Mouse (Mus musculus): ENCODE results near the gene Csf3r.
"Not testable (repeated sequence)": the region's sequence is repeated elsewhere in the genome, so short reads cannot be mapped to it uniquely, and the experiment has no call there.

Csf3r gene

DNA sequence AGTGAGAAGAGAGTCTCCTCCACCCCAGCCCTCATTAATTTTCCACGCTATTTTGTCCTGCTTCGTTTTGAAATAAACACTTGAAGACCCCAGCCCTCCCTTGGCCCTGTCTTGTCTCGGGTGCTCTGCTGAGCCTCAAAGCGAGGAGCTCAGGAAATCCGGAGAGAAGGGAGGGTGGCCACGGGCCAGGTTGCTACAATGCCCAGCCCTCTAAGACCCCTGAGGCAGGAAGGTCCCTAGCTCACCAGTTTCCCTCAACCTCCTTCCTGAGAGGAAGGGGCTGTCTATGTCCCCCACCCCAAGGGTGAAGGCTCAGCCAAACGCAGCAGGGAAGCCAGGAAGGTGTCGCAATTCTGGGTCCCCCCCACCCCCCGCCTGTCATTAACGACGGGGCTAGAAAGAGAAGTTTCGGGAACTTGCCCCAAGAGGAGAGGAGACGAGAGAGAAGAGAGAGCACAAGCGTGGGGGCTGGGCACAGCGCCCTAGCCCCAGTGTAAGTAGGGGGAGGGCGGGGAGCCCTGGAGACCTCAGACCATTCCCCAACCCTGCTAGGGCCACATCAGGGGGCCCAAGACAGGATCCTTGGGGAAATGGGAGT, at the start of gene Csf3r:
Gene Csf3r (plus strand): TSS at position 248 of the 598 bp plus-strand sequence.
- DNase-seq, result no peak

DNA sequence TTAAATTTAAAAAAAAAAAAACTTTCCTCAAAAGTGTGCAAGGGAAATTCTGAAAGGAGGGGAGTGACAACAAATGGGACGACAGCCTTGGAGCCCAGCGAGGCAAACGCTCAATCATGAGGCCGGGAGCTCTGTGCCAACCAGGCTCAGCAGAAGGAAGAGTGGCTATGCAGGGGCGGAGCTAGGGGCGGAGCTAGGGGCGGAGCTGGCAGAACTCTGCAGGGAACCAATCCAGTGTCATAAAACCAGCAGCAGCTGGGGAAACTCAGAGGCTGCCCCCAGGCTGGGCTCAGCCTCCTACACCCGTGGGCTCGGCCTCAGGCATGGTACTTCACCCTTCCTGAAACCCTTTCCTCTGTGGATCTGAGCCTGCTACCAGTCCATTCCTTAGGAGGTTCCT, 46.6 kb upstream of the Csf3r start:
- DNase-seq, result no peak

- DNase-seq, result no peak
These were observed 41.1 kb upstream of the Csf3r start for GRCm38 (mm10) chr4:125983279-125983678.

DNA sequence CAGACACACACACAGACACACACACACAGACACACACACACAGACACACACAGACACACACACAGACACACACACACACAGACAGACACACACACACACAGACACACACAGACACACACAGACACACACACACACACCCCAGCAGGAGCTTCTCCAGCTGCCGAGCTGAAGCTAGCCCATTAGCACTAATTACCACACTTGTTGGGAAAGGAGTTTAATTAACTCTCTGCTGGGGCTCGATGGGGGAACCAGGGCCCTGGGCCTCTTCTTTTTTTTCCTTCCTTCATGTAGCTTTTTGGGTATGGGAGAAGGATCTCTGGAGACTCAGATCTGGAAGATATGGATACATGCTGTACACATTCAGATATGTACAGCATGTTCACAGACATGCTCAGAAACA, 38.6 kb upstream of the Csf3r start:
- not testable (repeated sequence) for DNase-seq

DNA sequence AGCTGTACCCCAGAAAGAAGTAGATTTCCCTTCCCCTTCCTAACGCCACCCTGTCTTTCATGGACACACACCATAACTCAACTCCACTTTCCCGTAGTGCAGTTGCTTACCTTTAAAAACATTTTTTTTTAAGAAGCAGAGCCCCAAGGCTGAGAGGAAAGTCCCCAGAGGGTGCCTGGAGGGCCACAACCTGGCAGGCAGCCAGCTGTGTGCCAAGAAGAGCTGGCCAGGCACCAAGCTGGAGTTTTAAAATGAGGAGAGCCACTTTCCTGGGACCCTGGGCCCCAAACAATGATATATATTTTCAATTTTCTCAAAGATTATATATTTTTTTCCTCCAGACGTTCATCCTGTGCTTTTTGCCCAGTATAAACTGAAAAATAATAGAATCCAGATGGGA, 37.3 kb upstream of the Csf3r start:
- no peak for DNase-seq

GRCm38 (mm10) chr4:125989061-125989460, 35.3 kb upstream of the Csf3r start:
- DNase-seq, result no peak

DNA sequence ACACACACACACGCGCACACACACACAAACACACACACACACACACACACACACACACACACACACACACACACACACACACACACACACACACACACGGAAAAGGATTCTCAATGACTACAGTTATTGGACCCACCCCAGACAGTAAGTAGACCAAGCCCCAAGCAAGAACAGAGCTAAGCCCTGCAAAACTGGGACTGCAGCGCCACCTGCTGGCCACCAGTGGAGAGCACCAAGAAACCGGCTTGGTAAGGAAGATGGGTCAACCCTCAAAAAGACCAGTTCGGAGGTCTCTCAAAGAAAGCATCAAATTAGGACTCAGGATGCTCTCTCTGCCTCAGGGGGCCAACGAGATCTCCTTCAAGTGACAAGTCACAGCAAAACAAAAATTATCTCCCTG, 34.2 kb upstream of the Csf3r start:
- peak; percentile 63 for DNase-seq

DNA sequence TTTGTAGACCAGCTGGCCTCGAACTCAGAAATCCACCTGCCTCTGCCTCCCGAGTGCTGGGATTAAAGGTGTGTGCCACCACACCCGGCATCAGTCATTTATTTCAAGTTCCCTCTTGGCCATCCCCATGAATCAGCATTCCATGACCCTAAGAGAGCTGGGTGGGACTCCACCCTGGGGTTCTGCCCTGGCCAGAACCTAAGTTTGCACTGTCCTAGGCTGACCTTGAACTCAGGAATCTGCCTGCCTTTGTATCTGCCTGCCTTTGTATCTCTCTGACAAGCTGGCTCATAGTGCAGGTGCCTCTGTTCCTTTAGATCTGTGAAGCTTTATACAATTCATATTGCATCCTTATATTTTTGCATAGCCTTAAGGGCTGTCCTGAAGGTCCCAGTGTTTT, 32.1 kb upstream of the Csf3r start:
- DNase-seq, result no peak

- DNase-seq, result no peak
These were observed 31.4 kb upstream of the Csf3r start for GRCm38 (mm10) chr4:125992906-125993305.

GRCm38 (mm10) chr4:125996576-125996975, 27.8 kb upstream of the Csf3r start:
- peak; percentile 14 for DNase-seq

DNA sequence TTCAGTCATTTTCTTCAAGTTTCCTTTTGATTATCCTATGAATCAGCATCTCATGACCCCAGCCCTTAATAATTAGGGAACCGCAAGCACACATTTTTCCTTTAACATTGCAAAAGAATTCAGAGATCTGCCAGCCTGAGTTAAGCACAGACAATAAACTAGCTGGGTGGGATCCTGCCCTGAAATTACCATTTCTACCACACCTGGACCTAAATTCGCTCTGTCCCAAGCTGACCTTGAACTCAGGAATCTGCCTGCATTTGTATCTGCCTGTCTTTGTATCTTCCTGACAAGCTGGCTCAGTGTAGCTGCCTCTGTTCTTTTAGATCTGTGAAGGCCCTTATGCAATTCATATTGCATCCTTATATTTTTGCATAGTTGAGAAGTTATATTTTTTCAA, 26.5 kb upstream of the Csf3r start:
- DNase-seq, result no peak

DNA sequence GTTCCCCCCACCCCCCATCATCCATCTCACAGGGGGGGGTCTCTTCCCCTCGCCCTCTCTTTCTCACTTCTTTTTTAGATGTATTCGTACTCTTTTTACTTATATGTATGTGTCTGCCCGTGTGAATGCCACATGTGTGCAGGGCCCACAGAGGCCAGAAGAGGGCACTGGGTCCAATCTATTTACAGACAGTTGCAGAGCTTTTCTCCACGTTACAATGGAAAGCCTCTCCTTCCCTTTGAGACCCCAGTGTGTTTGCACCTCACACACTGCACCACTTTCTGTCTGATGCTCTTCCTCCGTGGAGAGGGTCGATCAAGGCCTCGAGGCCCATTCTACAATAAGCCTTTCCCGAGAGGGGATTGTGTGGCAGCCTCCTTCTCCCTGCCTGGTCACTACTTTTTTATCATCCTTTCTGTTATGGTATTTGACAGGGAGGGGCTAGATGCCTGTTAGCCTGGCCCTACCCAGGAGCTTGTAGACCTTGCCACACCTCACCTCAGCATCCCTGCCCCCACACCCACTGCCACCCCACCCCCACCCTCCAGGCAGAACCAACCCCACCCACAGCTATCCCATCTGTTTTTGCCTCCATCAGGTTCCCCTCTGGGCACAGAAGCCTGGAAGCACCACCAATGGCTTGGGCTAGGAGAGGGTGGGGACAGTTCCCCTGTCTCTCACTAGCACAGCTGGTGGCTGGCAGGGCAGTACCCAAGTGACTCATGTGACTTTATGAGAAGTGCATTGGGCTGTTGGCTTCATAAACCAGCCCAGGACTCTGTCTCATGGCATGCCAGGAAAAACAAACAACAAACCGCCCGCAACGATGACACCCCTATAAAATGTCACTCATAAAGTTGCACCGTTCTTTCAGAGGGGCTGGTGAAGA, 22.8 kb upstream of the Csf3r start:
- no peak for DNase-seq

GRCm38 (mm10) chr4:126017676-126018332, 6.5 kb upstream of the Csf3r start:
- peak; percentile 36 for DNase-seq

GRCm38 (mm10) chr4:126018966-126019538, 5.3 kb upstream of the Csf3r start:
- no peak for DNase-seq

DNA sequence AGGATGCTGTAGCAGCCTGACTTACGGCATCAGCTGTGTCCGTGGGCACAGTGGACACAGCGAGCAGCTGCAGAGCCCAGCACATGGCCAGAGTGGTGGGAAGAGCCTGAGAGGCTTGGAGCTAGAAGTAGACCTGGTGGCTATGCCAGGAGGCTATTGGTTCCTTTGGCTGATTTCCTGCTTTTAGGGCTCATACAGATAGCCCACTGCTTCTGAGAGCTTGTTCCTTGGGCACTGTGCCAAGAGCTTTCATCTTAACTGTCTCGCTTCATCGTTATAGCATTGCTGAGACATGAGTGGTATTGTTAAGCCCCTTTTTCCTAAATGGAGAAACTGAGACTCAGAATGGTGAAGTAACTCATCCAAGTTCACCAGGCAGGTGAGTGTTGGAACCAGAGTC, 1.5 kb downstream of the Csf3r start:
- DNase-seq, result no peak

DNA sequence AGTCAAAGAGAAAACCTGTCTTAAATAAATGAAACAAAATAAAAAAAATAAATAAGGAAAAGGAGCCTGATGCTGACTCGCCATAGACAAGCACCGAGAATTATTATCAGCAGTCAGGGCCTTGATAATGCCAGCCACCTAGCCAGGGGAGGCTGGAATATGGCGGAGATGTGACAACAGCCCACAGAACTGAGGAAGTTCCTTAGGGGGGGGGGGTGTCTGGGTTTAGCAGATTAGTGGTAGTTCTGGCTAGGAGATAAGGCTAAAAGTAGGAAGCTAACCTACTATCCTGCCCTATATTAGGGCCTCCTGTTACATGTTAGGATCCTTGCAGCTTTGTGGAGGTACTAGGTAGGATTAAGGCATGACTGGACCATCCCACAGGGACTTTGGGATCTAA, 3.6 kb downstream of the Csf3r start:
- no peak for DNase-seq

- no peak for DNase-seq
These were observed 4.7 kb downstream of the Csf3r start for GRCm38 (mm10) chr4:126029042-126029441.

- DNase-seq, result no peak
These were observed 6.4 kb downstream of the Csf3r start for GRCm38 (mm10) chr4:126030705-126031104.

DNA sequence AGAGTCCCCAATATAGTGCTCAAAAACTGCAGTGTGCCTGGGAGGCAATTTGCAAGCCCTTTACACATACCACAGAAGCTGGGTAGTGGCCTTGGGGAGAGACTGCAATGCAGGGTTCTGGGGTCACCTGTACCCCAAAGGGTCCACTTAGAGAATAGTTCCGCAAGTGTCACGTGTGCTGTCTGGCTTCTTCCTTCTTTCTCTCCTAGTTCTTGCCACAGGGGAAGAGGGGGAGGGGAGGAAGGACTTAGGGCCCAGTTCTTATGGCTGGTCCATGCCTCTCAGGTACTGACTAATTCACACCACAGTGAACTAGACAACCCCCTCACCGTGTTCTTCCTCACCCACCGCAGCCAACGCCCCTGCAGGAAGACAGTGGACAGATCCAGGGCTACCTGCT, 11.1 kb downstream of the Csf3r start:
- no peak for DNase-seq

DNA sequence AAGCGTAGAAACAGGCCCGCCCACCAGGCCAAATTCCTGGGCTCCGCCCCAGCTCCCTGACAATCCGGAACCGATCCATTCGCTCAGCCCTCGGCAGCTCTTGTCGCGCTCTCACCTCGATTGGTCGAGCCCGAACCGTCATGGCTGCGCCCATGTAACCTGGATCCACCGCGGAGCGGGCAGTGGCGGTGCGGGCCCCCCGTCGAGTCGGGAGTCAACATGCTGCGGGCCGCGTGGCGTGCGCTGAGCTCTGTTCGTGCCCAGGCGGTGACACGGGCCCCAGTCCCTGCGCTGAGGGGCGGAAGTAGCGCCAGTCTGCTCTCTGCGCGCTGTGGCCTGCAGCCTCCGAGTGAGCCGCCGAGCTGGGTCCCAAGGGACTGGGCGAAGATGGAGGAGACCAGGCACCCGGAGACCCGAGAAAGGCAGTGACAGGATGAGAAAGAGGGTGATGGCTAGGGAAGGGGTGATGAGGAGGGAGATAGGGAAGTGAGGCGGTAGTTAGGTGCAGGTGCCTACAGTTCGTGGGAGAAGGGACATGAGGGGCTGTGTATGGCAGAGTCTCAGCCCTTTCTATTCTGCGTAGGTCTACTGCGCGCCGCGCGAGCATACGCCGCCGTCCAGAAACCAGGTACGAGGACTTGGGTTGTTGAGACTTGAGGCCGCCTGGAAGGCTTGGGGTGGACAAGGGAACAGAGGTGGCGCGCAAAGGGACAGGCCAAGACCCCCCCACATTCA, 22.7 kb downstream of the Csf3r start, which contains the start of gene Mrps15:
Gene Mrps15 (plus strand): TSS at position 75 of the 735 bp plus-strand sequence.
- DNase-seq, result peak; percentile 82

DNA sequence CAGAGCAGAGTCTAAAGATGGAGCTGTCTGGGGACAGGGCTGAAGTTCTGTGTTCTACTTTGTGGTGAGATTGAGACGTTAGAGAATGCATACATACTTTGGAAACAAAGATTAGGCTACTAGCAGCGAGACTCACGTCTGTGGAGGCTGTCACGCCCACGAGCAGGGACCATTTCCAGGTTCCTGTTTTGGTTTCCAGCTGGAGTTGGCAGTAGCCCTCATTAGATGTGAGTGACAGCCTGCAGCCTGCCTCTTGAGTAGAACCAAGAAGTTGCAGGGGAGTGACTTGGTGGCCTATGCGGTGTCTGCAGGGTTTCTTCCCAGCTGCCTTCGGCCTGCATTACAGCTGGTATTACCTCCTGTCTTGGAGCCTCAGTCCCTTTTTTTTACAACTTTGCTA, 27.3 kb downstream of the Csf3r start:
- DNase-seq, result peak; percentile 65

DNA sequence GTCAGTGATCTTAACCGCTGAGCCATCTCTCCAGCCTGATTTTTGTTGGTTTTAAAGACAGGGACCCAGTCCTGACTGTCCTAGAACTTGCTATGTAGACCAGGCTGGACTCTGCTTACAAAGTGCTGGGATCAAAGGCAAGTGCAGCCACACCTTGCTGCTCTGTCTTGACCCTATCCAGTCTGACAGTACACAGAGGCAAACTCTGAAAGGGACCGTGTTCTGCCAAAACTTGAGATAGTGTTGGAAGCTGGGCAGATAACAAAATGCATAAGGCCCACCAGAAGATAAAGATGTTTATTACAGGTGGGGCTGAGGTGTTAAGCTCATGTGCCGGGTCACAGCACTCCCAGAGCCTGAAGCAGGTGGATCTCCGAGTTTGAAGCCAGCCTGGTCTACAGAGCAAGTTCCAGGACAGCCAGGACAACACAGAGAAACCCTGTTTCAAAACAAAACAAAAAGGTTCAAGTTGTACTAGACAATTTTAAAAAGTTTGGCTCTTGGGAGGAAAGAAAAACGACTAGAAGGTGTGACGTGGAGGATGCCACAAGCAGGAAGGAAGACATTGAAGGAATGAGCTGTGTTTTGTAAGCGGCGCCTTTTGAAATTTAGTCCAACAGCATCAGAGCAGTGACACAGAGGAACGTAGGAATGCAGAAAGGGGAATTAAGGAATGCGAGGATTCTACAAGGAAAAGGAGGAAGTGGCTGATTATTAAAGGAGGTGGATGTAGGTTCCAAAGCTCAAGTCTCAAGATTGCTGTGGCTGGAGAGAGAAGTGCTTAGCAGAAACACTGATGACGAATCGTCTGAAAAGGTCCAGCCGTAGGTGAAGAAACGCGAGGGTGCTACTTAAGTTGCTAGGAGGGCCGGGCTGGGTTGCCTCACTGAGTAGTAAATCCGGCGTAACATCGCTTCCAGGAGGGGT, 33.1 kb downstream of the Csf3r start:
- DNase-seq, result no peak

Measured in lung, postnatal 14 days (tissue).